In the genomic region with DNA sequence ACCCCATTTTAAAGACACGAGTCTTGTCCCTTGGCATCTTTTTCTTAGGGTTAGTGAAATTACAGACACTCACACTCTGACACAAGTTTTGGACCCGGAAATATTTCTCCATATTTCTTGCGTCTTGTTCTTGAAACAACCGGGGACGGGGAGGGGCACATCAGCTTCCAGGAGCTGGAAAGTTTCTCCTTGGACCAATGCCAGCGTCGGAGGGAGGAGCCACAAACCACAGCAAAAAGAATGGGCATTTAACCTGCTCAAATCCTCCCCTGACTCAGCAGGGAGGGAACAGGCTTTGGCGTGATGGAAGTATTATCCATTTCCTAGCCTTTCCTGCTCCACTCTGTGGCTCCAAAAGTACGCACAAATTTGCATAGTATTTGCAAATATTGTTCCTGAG, we compare ENCODE assay signal across 7 mouse cellular contexts. TPM values are rescaled to one million over a fixed set of nuclear protein-coding genes. Genes with fewer than 3 reads are reported as not detected.
DNase-seq lines count a peak whose midpoint lies in the region; ATAC-seq and TF ChIP-seq lines count a peak whose summit lies in the region.

No protein-coding gene starts in this region.

- DNase-seq in right cerebral cortex, postnatal 10 days (ENCODE audit: low spot score in 2 of 2), result peak; percentile 32 to 36
- no peak for DNase-seq in right cerebral cortex, adult 2 months (ENCODE audit: low spot score in 2 of 2)
- DNase-seq in brain, embryonic 14.5 days (ENCODE audit: low read depth), result peak; percentile 46
- peak; percentile 80 to 83 for DNase-seq in kidney, postnatal 25 days
- no peak for DNase-seq in left cerebral cortex, adult 18-20 months (ENCODE audit: low spot score in 2 of 2)
- no peak for DNase-seq in left cerebral cortex, adult 8-10 months (ENCODE audit: low spot score in 2 of 2)

- no peak overlapping the region for H3K9ac ChIP-seq in stomach, embryonic 15.5 days

- no peak for TF ChIP-seq POLR2A in brain, embryonic 14.5 days (IDR thresholded peaks at IDR 0.05; ENCODE audit: borderline replicate concordance, extremely low read depth, insufficient read depth, insufficient read length, poor library complexity, severe bottlenecking)

- H3K9me3 ChIP-seq in stomach, embryonic 15.5 days, result no peaks in the 10 kb centered on the region

- TF ChIP-seq CTCF in brain, embryonic 14.5 days (IDR thresholded peaks at IDR 0.05; ENCODE audit: borderline replicate concordance, extremely low read depth, insufficient read depth, insufficient read length), result no peak

- H3K27me3 ChIP-seq in stomach, embryonic 15.5 days (replicated peaks), result no peaks in the 10 kb centered on the region

- ATAC-seq in stomach, embryonic 15.5 days (ENCODE audit: insufficient read depth, low FRiP score, low read depth), result no peak; the same call in 1 of the 2 replicates

- H3K36me3 ChIP-seq in stomach, embryonic 15.5 days, result no peaks in the 10 kb centered on the region

- H3K4me1 ChIP-seq in stomach, embryonic 15.5 days, result peaks cover 28% of the 10 kb centered on the region; the same call in 1 of the 2 replicates

- H3K4me2 ChIP-seq in stomach, embryonic 15.5 days, result no peak overlapping the region

- 31% methylated on average over 9 of the region's 9 CpGs for WGBS in stomach, embryonic 15.5 days

- H3K4me3 ChIP-seq in stomach, embryonic 15.5 days (replicated peaks), result no peak overlapping the region

- peak overlapping the region; percentile 31; the same call in 1 of the 2 replicates for H3K27ac ChIP-seq in stomach, embryonic 15.5 days

RNA-seq across cellular contexts. Expression of gene Susd1, which starts 19.5 kb away (rescaled TPM):
- polyA plus RNA-seq in brain, embryonic 14.5 days (2012; rRNA removed), result 2.3 and 3.7 TPM in 2 replicates
- 9.1 and 12.6 TPM in 2 replicates for polyA plus RNA-seq in stomach, embryonic 15.5 days (2015; fragmentation: Nextera tagmentation; extraction: Ambion mirVana)
- 1 to 10 TPM; 6.1 to 7.3 TPM for total RNA-seq in left cerebral cortex, adult 18-20 months (2021)
- total RNA-seq in left cerebral cortex, adult 8-10 months (2022), result 10 to 100 TPM in 1 of 4 experiments, 1 to 10 TPM in 3; 7.8 to 11.2 (median 9.8) TPM

Comparison
In these comparisons a context has a peak if more than half of its experiments do, and no peak if none do; other contexts are left out.
1. DNase-seq: peak in right cerebral cortex, postnatal 10 days (2 of 2), brain, embryonic 14.5 days (single experiment) and kidney, postnatal 25 days (2 of 2); none in right cerebral cortex, adult 2 months (0 of 2), left cerebral cortex, adult 18-20 months (0 of 2) and left cerebral cortex, adult 8-10 months (0 of 2).